Mouse (Mus musculus) liver, embryonic 16.5 days (tissue): ENCODE results near the gene Olfr820. TPM values are rescaled to one million over a fixed set of nuclear protein-coding genes. Genes with fewer than 3 reads are reported as not detected.
"Not testable (repeated sequence)": the region's sequence is repeated elsewhere in the genome, so short reads cannot be mapped to it uniquely, and the experiment has no call there.

Experiments used
- ATAC-seq: fragments of 200-750 bp; cut with Nextera tagmentation; 2 replicates; pipeline ENCODE4 v1.8.0; 2017; ENCODE audit warnings: low read depth, mild to moderate bottlenecking, moderate number of reproducible peaks, moderate library complexity
- H3K27ac ChIP-seq: fragments of 300-500 bp; sonication (generic); 2 replicates; pipeline ENCODE4 v1.5.1; 2014; ENCODE audit warnings: mild to moderate bottlenecking, low read length
- H3K27me3 ChIP-seq: fragments of 300-500 bp; sonication (generic); 2 replicates; pipeline ENCODE4 v1.6.1; 2014; ENCODE audit warnings: low read depth, low read length, mixed read lengths; ENCODE audit not compliant: control insufficient read depth, insufficient read depth
- H3K36me3 ChIP-seq: fragments of 300-500 bp; sonication (generic); 2 replicates; pipeline ENCODE4 v1.6.1; 2014; ENCODE audit warnings: mild to moderate bottlenecking; ENCODE audit not compliant: control insufficient read depth, insufficient read depth
- H3K4me1 ChIP-seq: fragments of 300-500 bp; sonication (generic); 2 replicates; pipeline ENCODE4 v1.6.1; 2014; ENCODE audit warnings: low read depth, low read length, mixed read lengths; ENCODE audit not compliant: control insufficient read depth
- H3K4me2 ChIP-seq: fragments of 300-500 bp; sonication (generic); 2 replicates; pipeline ENCODE4 v1.6.1; 2014; ENCODE audit warnings: low read depth, low read length, mixed read lengths
- H3K4me3 ChIP-seq: fragments of 300-500 bp; sonication (generic); 2 replicates; pipeline ENCODE4 v1.5.1; 2014; ENCODE audit warnings: low read depth, mild to moderate bottlenecking, low read length
- H3K9ac ChIP-seq: fragments of 300-500 bp; sonication (generic); 2 replicates; pipeline ENCODE4 v1.6.1; 2014; ENCODE audit warnings: low read depth, low read length
- H3K9me3 ChIP-seq: fragments of 300-500 bp; sonication (generic); replicated peaks from 2 replicates; pipeline ENCODE4 v1.6.1; 2016; ENCODE audit warnings: low read length; ENCODE audit not compliant: control insufficient read depth
- WGBS: fragments of 180-500 bp; shearing (Covaris S2); extraction: QIAGEN DNeasy Blood & Tissue Kit; methylation state at CpG from one replicate; pipeline ENCODE4 v1.1.7; 2014; ENCODE audit not compliant: insufficient replicate concordance; 5-methylcytosine and 5-hydroxymethylcytosine counted together
- polyA plus RNA-seq: library from polyadenylated mRNA; unstranded; fragments of >200 nt; fragmentation: Nextera tagmentation; extraction: Ambion mirVana; gene quantifications from 2 replicates; pipeline ENCODE4 v1.2.1, GENCODE M21; 2015

The Olfr820 gene
- polyA plus RNA-seq = not detected in 2 replicates

- Histone ChIP-seq H3K4me1 (no peaks in the 10 kb centered on the region), H3K9me3 (no peaks in the 10 kb centered on the region), H3K4me2 (no peak within 1 kb of the TSS), H3K36me3 (no peaks in the 10 kb centered on the region), H3K9ac (no peak within 1 kb of the TSS), H3K27ac (no peak within 1 kb of the TSS), H3K27me3 (no peaks in the 10 kb centered on the region), H3K4me3 (no peak within 1 kb of the TSS)
- no peak for ATAC-seq
Measured at GRCm38 (mm10) chr10:130012321-130012720, at the start of gene Olfr820. Gene Olfr820, plus strand, starts transcription at chr10:130012621.

- H3K4me3 ChIP-seq, H3K4me1 ChIP-seq, H3K27ac ChIP-seq, ATAC-seq, H3K36me3 ChIP-seq, H3K4me2 ChIP-seq, H3K9ac ChIP-seq, H3K27me3 ChIP-seq, H3K9me3 ChIP-seq: not testable (repeated sequence)
- 77% methylated on average over 2 of the region's 3 CpGs for WGBS
Measured at GRCm38 (mm10) chr10:129966232-129966631, 46.2 kb upstream of the Olfr820 start.

- not testable (repeated sequence) for H3K27ac ChIP-seq, H3K27me3 ChIP-seq, H3K4me1 ChIP-seq, H3K9me3 ChIP-seq, ATAC-seq, H3K9ac ChIP-seq, H3K36me3 ChIP-seq, H3K4me2 ChIP-seq, H3K4me3 ChIP-seq
- 40% methylated on average over 2 of the region's 2 CpGs for WGBS
Measured at GRCm38 (mm10) chr10:129967166-129967565, 45.3 kb upstream of the Olfr820 start, which contains the start of gene Olfr819. Gene Olfr819, minus strand, starts transcription at chr10:129967266.

GRCm38 (mm10) chr10:129972994-129973393 lies 39.4 kb upstream of the Olfr820 start:
- not testable (repeated sequence) for H3K36me3 ChIP-seq, H3K4me2 ChIP-seq, H3K4me3 ChIP-seq, H3K27me3 ChIP-seq, ATAC-seq, H3K27ac ChIP-seq, H3K9me3 ChIP-seq, H3K9ac ChIP-seq, H3K4me1 ChIP-seq
- no CpG with 5 or more reads among the region's 3 CpGs for WGBS

GRCm38 (mm10) chr10:129976040-129976439 lies 36.4 kb upstream of the Olfr820 start, which contains the start of gene Olfr247:
Gene Olfr247, minus strand, starts transcription at chr10:129976140.
- not testable (repeated sequence) for H3K4me3 ChIP-seq, H3K9ac ChIP-seq, H3K4me2 ChIP-seq, H3K27ac ChIP-seq, ATAC-seq, H3K36me3 ChIP-seq, H3K27me3 ChIP-seq, H3K4me1 ChIP-seq, H3K9me3 ChIP-seq
- no CpG with 5 or more reads among the region's 2 CpGs for WGBS

GRCm38 (mm10) chr10:129981867-129982266 lies 30.6 kb upstream of the Olfr820 start:
- H3K36me3 ChIP-seq, H3K4me2 ChIP-seq, H3K27me3 ChIP-seq, H3K9ac ChIP-seq, H3K27ac ChIP-seq, H3K4me3 ChIP-seq, ATAC-seq, H3K9me3 ChIP-seq, H3K4me1 ChIP-seq: not testable (repeated sequence)
- WGBS = no CpG with 5 or more reads among the region's 3 CpGs

GRCm38 (mm10) chr10:129984962-129985361 lies 27.5 kb upstream of the Olfr820 start, which contains the start of gene Gm10310:
Gene Gm10310, minus strand, starts transcription at chr10:129985062.
- no CpG with 5 or more reads among the region's 1 CpGs for WGBS
- not testable (repeated sequence) for H3K27ac ChIP-seq, H3K4me3 ChIP-seq, H3K4me1 ChIP-seq, H3K9ac ChIP-seq, H3K27me3 ChIP-seq, ATAC-seq, H3K9me3 ChIP-seq, H3K4me2 ChIP-seq, H3K36me3 ChIP-seq

GRCm38 (mm10) chr10:130004104-130004503 lies 8.3 kb upstream of the Olfr820 start:
- 62% methylated on average over 4 of the region's 4 CpGs for WGBS
- not testable (repeated sequence) for H3K36me3 ChIP-seq, H3K9me3 ChIP-seq, ATAC-seq, H3K27me3 ChIP-seq, H3K4me2 ChIP-seq, H3K4me3 ChIP-seq, H3K27ac ChIP-seq, H3K4me1 ChIP-seq, H3K9ac ChIP-seq

GRCm38 (mm10) chr10:130005366-130005765 lies 7.1 kb upstream of the Olfr820 start:
- H3K4me1 ChIP-seq, H3K9me3 ChIP-seq, H3K36me3 ChIP-seq, H3K27ac ChIP-seq, H3K9ac ChIP-seq, H3K27me3 ChIP-seq, H3K4me2 ChIP-seq, H3K4me3 ChIP-seq, ATAC-seq: not testable (repeated sequence)
- 75% methylated on average over 4 of the region's 4 CpGs for WGBS

- no peak for ATAC-seq
- no peak within 1 kb of the TSS for H3K27ac ChIP-seq
- no peaks in the 10 kb centered on the region for H3K27me3 ChIP-seq
Measured at GRCm38 (mm10) chr10:130030048-130030447, 17.6 kb downstream of the Olfr820 start, which contains the start of gene Olfr821. Gene Olfr821, plus strand, starts transcription at chr10:130030348.

More at GRCm38 (mm10) chr10:130030048-130030447, 17.6 kb downstream of the Olfr820 start, which contains the start of gene Olfr821:
- H3K4me1 ChIP-seq = no peaks in the 10 kb centered on the region
- no peaks in the 10 kb centered on the region for H3K36me3 ChIP-seq
- no peak within 1 kb of the TSS for H3K9ac ChIP-seq
- no peaks in the 10 kb centered on the region for H3K9me3 ChIP-seq
- H3K4me3 ChIP-seq = no peak within 1 kb of the TSS
- no peak within 1 kb of the TSS for H3K4me2 ChIP-seq
